Mouse (Mus musculus): Measurements from ENCODE around the gene Jade1. TPM values are rescaled to one million over a fixed set of nuclear protein-coding genes. Genes with fewer than 3 reads are reported as not detected.

Jade1 gene
- total RNA-seq, 2 experiments from 2014 or later: 40.5 to 40.7 TPM

DNA sequence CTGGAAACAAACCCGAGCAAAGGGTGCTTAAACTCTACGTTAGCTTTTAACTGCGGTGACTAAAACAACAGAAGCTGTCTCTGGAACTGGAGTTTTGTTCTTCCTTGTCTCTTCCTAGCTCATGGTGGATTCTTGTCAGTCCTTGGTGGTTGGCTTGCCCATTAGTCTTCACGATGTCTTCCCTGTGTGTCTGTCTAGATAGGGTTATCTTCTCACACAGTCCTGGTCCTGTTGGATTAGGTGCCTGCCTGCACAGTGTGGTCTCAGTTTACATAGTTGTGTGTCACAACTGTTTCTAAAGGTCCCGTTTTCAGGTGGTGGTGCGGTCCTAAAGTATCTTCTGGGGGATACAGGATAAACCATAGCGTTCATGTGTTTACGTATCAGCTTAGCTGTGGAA, 41.5 kb downstream of the Jade1 start:
- no peak for DNase-seq (ENCODE audit: low spot score in 2 of 2)

GRCm38 (mm10) chr3:41598412-41598811, 42.9 kb downstream of the Jade1 start:
- no peak for DNase-seq (ENCODE audit: low spot score in 2 of 2)

DNA sequence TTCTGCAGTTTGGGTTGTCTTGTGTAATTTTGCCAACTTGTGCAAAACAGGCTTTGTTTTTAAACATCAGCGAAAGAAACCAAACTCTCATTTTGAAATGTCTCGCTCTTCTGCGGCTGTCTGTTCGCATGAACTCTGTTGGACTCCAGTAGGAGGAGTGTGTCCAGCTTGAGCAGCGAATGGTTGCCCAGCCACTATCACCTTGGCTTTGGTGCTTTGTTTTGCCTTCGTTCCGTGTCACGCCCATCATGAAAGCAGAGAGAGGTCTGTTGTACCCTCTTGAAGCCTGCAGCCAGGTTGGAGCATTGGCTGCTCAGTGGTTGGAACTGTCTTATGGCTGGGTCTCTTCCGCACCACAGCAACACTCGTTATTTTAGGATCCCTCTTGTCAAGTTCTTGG, 43.7 kb downstream of the Jade1 start:
- no peak for DNase-seq (ENCODE audit: low spot score in 2 of 2)

GRCm38 (mm10) chr3:41599806-41600589, 44.5 kb downstream of the Jade1 start:
- peak in 1 of 2 experiments; percentile 73 for DNase-seq (ENCODE audit: low spot score in 2 of 2)

- no peak for DNase-seq (ENCODE audit: low spot score in 2 of 2)
These were observed 45.9 kb downstream of the Jade1 start for GRCm38 (mm10) chr3:41601226-41602020.

- no peak for DNase-seq (ENCODE audit: low spot score in 2 of 2)
These were observed 47.4 kb downstream of the Jade1 start for GRCm38 (mm10) chr3:41602933-41603332.

GRCm38 (mm10) chr3:41603470-41604019, 48.0 kb downstream of the Jade1 start:
- no peak for DNase-seq (ENCODE audit: low spot score in 2 of 2)

- no peak for DNase-seq (ENCODE audit: low spot score in 2 of 2)
These were observed 49.2 kb downstream of the Jade1 start for GRCm38 (mm10) chr3:41604629-41605321.

- no peak for DNase-seq (ENCODE audit: low spot score in 2 of 2)
These were observed 50.2 kb downstream of the Jade1 start for GRCm38 (mm10) chr3:41605601-41606329.

GRCm38 (mm10) chr3:41606330-41606664, 50.8 kb downstream of the Jade1 start:
- DNase-seq (ENCODE audit: low spot score in 2 of 2): no peak

- no peak for DNase-seq (ENCODE audit: low spot score in 2 of 2)
These were observed 51.5 kb downstream of the Jade1 start for GRCm38 (mm10) chr3:41607050-41607449.

GRCm38 (mm10) chr3:41607467-41607866, 51.9 kb downstream of the Jade1 start:
- DNase-seq (ENCODE audit: low spot score in 2 of 2): no peak

GRCm38 (mm10) chr3:41609071-41609470, 53.5 kb downstream of the Jade1 start:
- no peak for DNase-seq (ENCODE audit: low spot score in 2 of 2)

DNA sequence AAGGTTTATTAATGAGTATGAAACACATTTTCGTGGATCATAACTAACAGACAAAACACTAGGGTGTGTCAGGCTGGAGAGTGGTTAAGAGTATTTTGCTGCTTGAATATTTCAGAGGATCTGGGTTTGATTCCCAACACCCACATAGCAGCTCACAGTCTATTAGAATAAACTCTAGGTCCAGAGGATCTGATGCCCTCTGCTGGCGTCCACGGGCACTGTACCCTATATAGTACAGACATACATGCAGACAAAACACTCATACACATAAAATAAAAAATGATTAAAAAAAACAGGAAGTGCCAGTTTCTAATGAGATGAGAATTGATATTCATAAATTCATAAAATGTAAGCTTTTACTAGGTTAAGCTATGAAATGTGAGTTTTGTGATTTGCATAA, 56.7 kb downstream of the Jade1 start:
- no peak for DNase-seq (ENCODE audit: low spot score in 2 of 2)

GRCm38 (mm10) chr3:41613706-41614105, 58.2 kb downstream of the Jade1 start:
- peak; percentile 31 to 41 for DNase-seq (ENCODE audit: low spot score in 2 of 2)

DNA sequence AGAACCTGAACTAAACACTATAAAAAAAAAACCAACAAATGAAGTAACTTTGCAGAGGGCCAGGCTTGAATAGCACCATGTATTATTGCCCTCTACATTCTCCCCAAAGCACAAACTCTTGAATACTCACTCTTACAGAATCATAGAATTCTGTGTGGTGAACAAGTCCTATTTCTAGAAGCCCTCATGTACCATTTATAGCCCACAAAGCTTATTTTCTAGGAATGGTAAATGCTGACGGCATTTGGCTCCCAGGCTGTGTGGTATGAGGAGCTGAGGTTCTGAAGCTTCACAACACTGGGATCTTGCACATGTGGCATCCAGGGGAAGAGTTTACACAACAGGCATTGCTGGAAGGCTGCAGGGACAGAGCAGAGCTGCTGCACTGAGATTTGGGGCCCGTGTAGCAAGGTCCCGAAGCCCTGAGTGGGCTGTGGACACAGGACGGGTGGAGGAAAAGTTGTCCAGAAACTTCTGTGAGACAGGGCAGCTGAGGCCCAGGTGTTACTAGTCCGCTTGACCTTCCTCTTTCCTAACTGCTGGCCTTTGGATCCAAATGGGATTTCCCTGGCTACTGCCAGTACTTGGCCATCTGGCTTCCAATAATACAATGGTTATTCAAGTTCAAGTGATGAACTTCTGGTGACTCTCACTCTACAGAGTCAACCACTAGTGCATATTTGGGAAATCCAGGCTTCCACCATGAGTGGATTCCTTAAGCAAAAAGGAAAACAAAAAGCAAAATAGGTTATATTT, 58.9 kb downstream of the Jade1 start:
- DNase-seq (ENCODE audit: low spot score in 2 of 2): no peak

DNA sequence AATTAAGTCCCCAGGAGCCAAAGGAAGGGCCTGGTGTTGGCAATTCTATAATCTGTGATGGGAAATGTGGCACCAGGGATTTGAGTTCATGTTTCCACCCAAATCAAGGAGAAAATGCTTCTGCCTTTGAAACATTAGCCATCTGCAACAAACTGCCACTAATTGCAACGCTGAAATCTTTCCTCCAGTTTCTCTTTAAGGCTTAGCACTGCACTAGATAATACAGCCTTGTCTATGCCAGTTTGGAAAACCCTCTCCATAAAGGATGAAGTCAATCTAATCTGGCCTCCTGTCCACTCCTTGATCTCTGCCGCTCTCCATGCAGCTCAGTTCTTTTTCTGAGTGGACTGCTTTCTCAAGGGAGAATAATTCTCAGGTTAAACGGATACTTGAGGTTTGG, 62.5 kb downstream of the Jade1 start:
- DNase-seq (ENCODE audit: low spot score in 2 of 2): no peak

- peak in 1 of 2 experiments; percentile 35 for DNase-seq (ENCODE audit: low spot score in 2 of 2)
These were observed 63.0 kb downstream of the Jade1 start for GRCm38 (mm10) chr3:41618488-41618887.

DNA sequence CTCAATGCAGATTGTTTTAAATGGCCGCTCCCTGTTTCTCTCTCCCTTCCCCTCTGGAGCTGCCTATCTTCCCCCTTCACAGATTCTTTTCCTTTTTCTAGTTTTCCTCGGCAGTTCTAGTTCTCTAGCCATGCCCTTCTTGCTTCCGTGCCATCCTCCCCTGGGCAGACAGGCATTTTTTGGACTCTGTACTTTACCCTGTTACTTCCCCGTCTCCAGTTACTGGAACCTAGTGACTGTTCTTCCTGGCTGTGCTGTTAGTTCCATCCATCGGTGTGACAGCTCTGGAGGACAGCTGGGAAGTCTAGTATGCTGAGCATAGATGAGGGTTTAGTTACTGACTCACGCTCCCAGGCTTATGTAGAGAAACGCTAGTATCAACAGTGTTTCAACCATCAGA, 65.4 kb downstream of the Jade1 start:
- no peak for DNase-seq (ENCODE audit: low spot score in 2 of 2)

DNA sequence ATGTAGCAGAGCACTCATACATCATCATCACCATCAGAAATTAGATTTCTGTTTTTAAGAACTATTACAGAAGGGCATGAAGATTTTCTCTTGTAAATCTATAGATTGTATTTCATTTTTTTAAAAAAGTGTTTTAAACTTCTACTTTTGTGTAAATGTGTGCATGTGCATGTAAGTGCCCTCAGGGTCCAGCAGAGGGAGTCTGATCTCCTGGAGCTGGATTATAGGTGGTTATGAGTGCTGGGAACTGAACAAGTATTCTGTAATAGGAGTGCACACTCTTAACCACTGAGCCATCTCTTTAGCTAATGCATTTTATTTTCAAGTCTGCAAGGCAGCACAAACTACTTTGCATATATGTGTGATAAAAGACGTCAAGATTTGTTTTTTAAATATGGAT, 100.1 kb downstream of the Jade1 start:
- DNase-seq (ENCODE audit: low spot score in 2 of 2): no peak

All from layer of hippocampus, adult 18-20 months (tissue).